Mouse (Mus musculus) liver, postnatal 0 days (tissue): ENCODE results near the gene 1700025C18Rik.

Experiments
- CTCF ChIP-seq: sonication (generic); IDR thresholded peaks from 2 replicates; pipeline ENCODE4 v1.5.1; 2016; ENCODE audit warnings: antibody characterized with exemption, low read depth
- EP300 ChIP-seq: IDR thresholded peaks from 2 replicates; pipeline ENCODE4 v1.6.1; 2016; ENCODE audit warnings: antibody characterized with exemption, low read depth, mild to moderate bottlenecking

DNA sequence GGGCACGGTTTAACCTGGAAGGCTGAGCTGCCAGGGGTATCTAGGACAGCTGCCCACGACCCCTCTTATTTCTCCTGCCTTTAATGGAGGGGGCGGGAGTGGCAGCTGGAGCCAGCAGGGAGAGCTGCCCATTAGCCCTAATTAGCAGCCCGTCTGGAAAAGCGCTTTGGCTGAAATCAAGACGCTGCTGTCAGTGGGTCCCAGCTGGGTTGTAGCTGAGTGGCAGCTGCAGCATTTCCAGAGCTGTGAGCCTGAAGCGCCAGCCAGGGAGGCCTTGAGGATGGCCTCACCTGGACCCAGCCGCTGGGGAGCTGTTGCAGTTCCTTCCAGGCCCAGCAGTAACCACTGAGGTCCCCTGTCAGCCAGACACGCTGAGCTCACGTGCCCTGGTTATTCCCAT, 5.8 kb upstream of the 1700025C18Rik start:
- TF ChIP-seq CTCF = no peak
- no peak for TF ChIP-seq EP300
